Mouse (Mus musculus) embryonic fibroblast, embryonic 13.5 days (primary cell): ENCODE measurements around the gene Ssr1.

ENCODE experiments used
- CTCF ChIP-seq: IDR thresholded peaks from 2 replicates; pipeline ENCODE4 v1.5.1; 2011; ENCODE audit warnings: mild to moderate bottlenecking, control low read depth, low read length, moderate library complexity, borderline replicate concordance; ENCODE audit not compliant: insufficient read depth
- POLR2A ChIP-seq: IDR thresholded peaks from 2 replicates; pipeline ENCODE4 v1.6.1; 2011; ENCODE audit warnings: low read depth, mild to moderate bottlenecking, control low read depth, low read length, moderate library complexity

GRCm38 (mm10) chr13:37992638-37993371 is 1.2 kb downstream of the Ssr1 start:
- no peak for TF ChIP-seq POLR2A
- TF ChIP-seq CTCF: no peak
